Mouse (Mus musculus): ENCODE measurements at regions not wholly inside any gene's neighbourhood (a gene's known extent, or its start where the extent isn't known, plus 50 kb on each side); places are given as distances from the start of the nearest gene placed in this dataset.

DNA sequence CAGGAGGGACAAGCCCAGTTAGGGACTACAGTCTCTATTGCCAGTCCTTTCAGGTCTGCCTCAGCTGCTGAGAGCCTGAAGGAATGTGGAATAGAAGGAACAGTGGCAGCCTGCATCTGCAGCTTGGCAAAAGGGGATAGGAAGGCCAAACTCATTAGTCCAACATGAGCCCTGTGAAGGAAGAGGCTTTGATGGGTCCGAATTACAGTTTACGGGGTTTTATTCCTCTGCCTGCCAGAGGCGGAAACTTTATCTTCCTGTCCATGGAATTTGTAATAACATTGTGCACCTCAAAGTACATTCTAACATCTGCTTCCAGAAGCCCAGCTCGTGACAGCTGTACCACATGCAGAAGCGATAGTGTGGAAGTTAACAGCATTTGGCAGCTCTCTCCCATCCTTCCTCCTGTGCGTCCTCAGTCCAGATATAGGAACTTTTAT, 530.9 kb downstream of the Ptprc start:
- Histone ChIP-seq H3K36me3 (ENCODE audit: control insufficient read depth, insufficient read depth, low read length) (no peaks in the 10 kb centered on the region), H3K27ac (ENCODE audit: control insufficient read depth, insufficient read depth, low read length) (no peak overlapping the region), H3K27me3 (ENCODE audit: control insufficient read depth, insufficient read depth, low read length) (no peaks in the 10 kb centered on the region), H3K4me3 (ENCODE audit: control insufficient read depth, insufficient read depth, low read length) (no peak overlapping the region), H3K4me1 (replicated peaks; ENCODE audit: control insufficient read depth, insufficient read depth, low read length) (peaks cover 10% of the 10 kb centered on the region)
- WGBS = 91% methylated on average over 6 of the region's 6 CpGs
- TF ChIP-seq CTCF (IDR thresholded peaks at IDR 0.05; ENCODE audit: borderline replicate concordance, control insufficient read depth, extremely low read depth, insufficient read depth, low read length, poor library complexity) = no peak
- DNase-seq = no peak

DNA sequence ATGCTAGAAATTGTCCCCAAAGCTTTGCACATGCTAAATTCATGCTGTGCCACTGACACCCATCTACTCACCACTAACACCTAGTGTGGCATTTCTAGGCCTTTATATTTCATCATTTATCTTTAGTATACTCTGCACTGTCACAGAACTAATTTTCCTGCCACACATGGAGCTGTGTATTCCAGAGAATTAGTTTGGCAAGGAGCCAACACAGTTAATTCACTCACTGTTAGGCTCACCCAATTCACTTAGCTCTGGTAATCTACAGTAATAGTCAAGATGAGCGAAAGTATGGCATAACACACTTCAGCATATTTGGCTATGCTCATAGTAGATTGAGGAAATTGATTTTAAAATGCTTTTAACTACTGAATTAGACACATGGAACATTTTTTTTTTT, 532.0 kb downstream of the Ptprc start:
- Histone ChIP-seq H3K36me3 (ENCODE audit: control insufficient read depth, insufficient read depth, low read length) (no peaks in the 10 kb centered on the region), H3K27me3 (ENCODE audit: control insufficient read depth, insufficient read depth, low read length) (no peaks in the 10 kb centered on the region), H3K27ac (ENCODE audit: control insufficient read depth, insufficient read depth, low read length) (no peak overlapping the region), H3K4me1 (replicated peaks; ENCODE audit: control insufficient read depth, insufficient read depth, low read length) (peaks cover 9% of the 10 kb centered on the region), H3K4me3 (ENCODE audit: control insufficient read depth, insufficient read depth, low read length) (no peak overlapping the region)
- TF ChIP-seq POLR2A (IDR thresholded peaks at IDR 0.05; ENCODE audit: control insufficient read depth, extremely low read depth, insufficient read depth, low read length, poor library complexity) (no peak), CTCF (IDR thresholded peaks at IDR 0.05; ENCODE audit: borderline replicate concordance, control insufficient read depth, extremely low read depth, insufficient read depth, low read length, poor library complexity) (no peak)
- no peak for DNase-seq
- WGBS = 97% methylated on average over 1 of the region's 1 CpGs

GRCm38 (mm10) chr1:137640848-137641247, 534.7 kb downstream of the Ptprc start:
- H3K4me3 ChIP-seq (ENCODE audit: control insufficient read depth, insufficient read depth, low read length) = no peak overlapping the region
- no peak for DNase-seq
- TF ChIP-seq POLR2A (IDR thresholded peaks at IDR 0.05; ENCODE audit: control insufficient read depth, extremely low read depth, insufficient read depth, low read length, poor library complexity) (no peak), CTCF (IDR thresholded peaks at IDR 0.05; ENCODE audit: borderline replicate concordance, control insufficient read depth, extremely low read depth, insufficient read depth, low read length, poor library complexity) (no peak)
- H3K27me3 ChIP-seq (ENCODE audit: control insufficient read depth, insufficient read depth, low read length) = no peaks in the 10 kb centered on the region
- peaks cover 6% of the 10 kb centered on the region; the same call in 1 of the 2 replicates for H3K4me1 ChIP-seq (replicated peaks; ENCODE audit: control insufficient read depth, insufficient read depth, low read length)
- no peak overlapping the region for H3K27ac ChIP-seq (ENCODE audit: control insufficient read depth, insufficient read depth, low read length)
- 83% methylated on average over 7 of the region's 7 CpGs for WGBS
- H3K36me3 ChIP-seq (ENCODE audit: control insufficient read depth, insufficient read depth, low read length) = no peaks in the 10 kb centered on the region

DNA sequence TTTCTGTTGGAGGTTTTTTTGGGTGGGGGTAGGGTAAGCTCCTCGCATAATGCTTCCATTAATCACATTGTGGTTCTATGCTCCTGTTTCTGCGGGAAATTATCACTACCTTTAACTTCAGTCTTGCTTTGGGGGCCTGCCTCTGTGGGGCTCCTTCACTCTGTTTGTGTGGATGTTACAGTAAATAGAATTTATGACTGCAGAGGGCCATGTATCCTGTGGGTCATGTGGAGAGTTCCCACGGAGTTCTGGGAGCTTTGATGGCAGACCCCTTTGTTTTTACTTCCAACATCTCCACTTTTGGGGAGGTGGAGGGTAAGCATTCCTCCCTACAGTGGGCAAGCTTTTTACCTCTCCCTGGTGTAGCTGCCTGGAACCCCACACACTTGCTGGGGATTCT, 538.6 kb downstream of the Ptprc start:
- TF ChIP-seq CTCF (IDR thresholded peaks at IDR 0.05; ENCODE audit: borderline replicate concordance, control insufficient read depth, extremely low read depth, insufficient read depth, low read length, poor library complexity) (no peak), POLR2A (IDR thresholded peaks at IDR 0.05; ENCODE audit: control insufficient read depth, extremely low read depth, insufficient read depth, low read length, poor library complexity) (no peak)
- Histone ChIP-seq H3K27me3 (ENCODE audit: control insufficient read depth, insufficient read depth, low read length) (no peaks in the 10 kb centered on the region), H3K4me1 (replicated peaks; ENCODE audit: control insufficient read depth, insufficient read depth, low read length) (no peaks in the 10 kb centered on the region; the same call in 1 of the 2 replicates), H3K4me3 (ENCODE audit: control insufficient read depth, insufficient read depth, low read length) (no peak overlapping the region), H3K27ac (ENCODE audit: control insufficient read depth, insufficient read depth, low read length) (no peak overlapping the region), H3K36me3 (ENCODE audit: control insufficient read depth, insufficient read depth, low read length) (no peaks in the 10 kb centered on the region)
- DNase-seq = no peak
- 89% methylated on average over 3 of the region's 3 CpGs for WGBS

GRCm38 (mm10) chr1:137636321-137636944, 539.1 kb downstream of the Ptprc start:
- Histone ChIP-seq H3K4me1 (replicated peaks; ENCODE audit: control insufficient read depth, insufficient read depth, low read length) (no peaks in the 10 kb centered on the region; the same call in 1 of the 2 replicates), H3K27ac (ENCODE audit: control insufficient read depth, insufficient read depth, low read length) (no peak overlapping the region), H3K27me3 (ENCODE audit: control insufficient read depth, insufficient read depth, low read length) (no peaks in the 10 kb centered on the region), H3K4me3 (ENCODE audit: control insufficient read depth, insufficient read depth, low read length) (no peak overlapping the region), H3K36me3 (ENCODE audit: control insufficient read depth, insufficient read depth, low read length) (no peaks in the 10 kb centered on the region)
- TF ChIP-seq POLR2A (IDR thresholded peaks at IDR 0.05; ENCODE audit: control insufficient read depth, extremely low read depth, insufficient read depth, low read length, poor library complexity) (no peak), CTCF (IDR thresholded peaks at IDR 0.05; ENCODE audit: borderline replicate concordance, control insufficient read depth, extremely low read depth, insufficient read depth, low read length, poor library complexity) (no peak)
- no peak for DNase-seq
- 94% methylated on average over 3 of the region's 3 CpGs for WGBS

DNA sequence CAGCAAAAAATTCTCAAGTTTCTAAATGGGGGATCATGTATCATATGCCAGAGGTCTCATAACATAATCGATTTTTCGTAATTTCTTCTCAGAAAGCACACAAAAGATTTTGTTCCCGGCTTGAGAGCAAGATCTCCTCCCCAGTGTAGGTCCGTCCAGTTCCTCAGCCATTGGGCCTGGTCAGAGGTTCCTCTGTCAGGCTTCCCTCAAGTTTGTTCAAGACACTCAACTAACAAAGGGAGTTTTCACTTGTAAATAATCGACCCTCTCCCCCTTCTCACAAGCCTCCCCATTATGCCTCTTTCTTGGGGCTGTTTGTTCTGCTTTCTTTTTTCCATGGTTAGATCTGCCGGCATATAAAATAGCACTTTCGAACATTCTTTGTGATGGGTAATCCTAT, 539.7 kb downstream of the Ptprc start:
- DNase-seq = no peak
- H3K4me3 ChIP-seq (ENCODE audit: control insufficient read depth, insufficient read depth, low read length) = no peak overlapping the region
- H3K27me3 ChIP-seq (ENCODE audit: control insufficient read depth, insufficient read depth, low read length) = no peaks in the 10 kb centered on the region
- no peak overlapping the region for H3K27ac ChIP-seq (ENCODE audit: control insufficient read depth, insufficient read depth, low read length)
- 96% methylated on average over 7 of the region's 7 CpGs for WGBS
- H3K4me1 ChIP-seq (replicated peaks; ENCODE audit: control insufficient read depth, insufficient read depth, low read length) = no peaks in the 10 kb centered on the region; the same call in 1 of the 2 replicates
- TF ChIP-seq CTCF (IDR thresholded peaks at IDR 0.05; ENCODE audit: borderline replicate concordance, control insufficient read depth, extremely low read depth, insufficient read depth, low read length, poor library complexity) (no peak), POLR2A (IDR thresholded peaks at IDR 0.05; ENCODE audit: control insufficient read depth, extremely low read depth, insufficient read depth, low read length, poor library complexity) (no peak)
- no peaks in the 10 kb centered on the region for H3K36me3 ChIP-seq (ENCODE audit: control insufficient read depth, insufficient read depth, low read length)

- Histone ChIP-seq H3K27ac (ENCODE audit: control insufficient read depth, insufficient read depth, low read length) (no peak overlapping the region), H3K4me1 (replicated peaks; ENCODE audit: control insufficient read depth, insufficient read depth, low read length) (no peaks in the 10 kb centered on the region), H3K4me3 (ENCODE audit: control insufficient read depth, insufficient read depth, low read length) (no peak overlapping the region), H3K27me3 (ENCODE audit: control insufficient read depth, insufficient read depth, low read length) (no peaks in the 10 kb centered on the region), H3K36me3 (ENCODE audit: control insufficient read depth, insufficient read depth, low read length) (no peaks in the 10 kb centered on the region)
- DNase-seq = no peak
- TF ChIP-seq POLR2A (IDR thresholded peaks at IDR 0.05; ENCODE audit: control insufficient read depth, extremely low read depth, insufficient read depth, low read length, poor library complexity) (no peak), CTCF (IDR thresholded peaks at IDR 0.05; ENCODE audit: borderline replicate concordance, control insufficient read depth, extremely low read depth, insufficient read depth, low read length, poor library complexity) (no peak)
These were observed 544.0 kb downstream of the Ptprc start for GRCm38 (mm10) chr1:137631546-137631945.

Data from thymus, adult 2 months (tissue).